Mouse (Mus musculus): ENCODE results near the gene Cds2. TPM values are rescaled to one million over a fixed set of nuclear protein-coding genes. Genes with fewer than 3 reads are reported as not detected.

Gene Cds2
- polyA plus RNA-seq, 1 experiment from 2014 or later: 20.4 TPM

Other genes starting within 250 kb of the Cds2 start
- gene Rassf2, start 232.9 kb upstream of the Cds2 start, polyA plus RNA-seq (2016; fragmentation: Nextera tagmentation; extraction: Ambion mirVana): 23.5 and 24.8 TPM in 2 replicates
- gene Slc23a2, start 118.0 kb upstream of the Cds2 start, polyA plus RNA-seq (2016; fragmentation: Nextera tagmentation; extraction: Ambion mirVana): 10.9 and 12.6 TPM in 2 replicates
- gene Tmem230, start 15.3 kb upstream of the Cds2 start, polyA plus RNA-seq (2016; fragmentation: Nextera tagmentation; extraction: Ambion mirVana): 35.2 and 36.1 TPM in 2 replicates
- 470 and 483 TPM in 2 replicates for gene Pcna, start 9.8 kb upstream of the Cds2 start, polyA plus RNA-seq (2016; fragmentation: Nextera tagmentation; extraction: Ambion mirVana)
- gene Prokr2, start 122.3 kb downstream of the Cds2 start, polyA plus RNA-seq (2016; fragmentation: Nextera tagmentation; extraction: Ambion mirVana): 0.96 and 1.2 TPM in 2 replicates